Mouse (Mus musculus) left cerebral cortex, postnatal 10 days (tissue): Measurements from ENCODE around the gene Dact1. TPM values are rescaled to one million over a fixed set of nuclear protein-coding genes. Genes with fewer than 3 reads are reported as not detected.

ENCODE experiments used
- DNase-seq, 2 experiments: peaks; one replicate each; pipeline ENCODE4 v3.0.0; 2021 to 2022; ENCODE audit warnings: low spot score in 2 of 2, mixed read lengths in 1 of 2; ENCODE audit errors: extremely low spot score in 1 of 2
- intact Hi-C: fragments of 180-260 bp; cut with DNase I; formaldehyde crosslinking; loops from one replicate; pipeline ENCODE4 v1.15.1; 2025
- total RNA-seq, 2 experiments: library from RNA; stranded (reverse); gene quantifications; 2 replicates each; pipeline ENCODE4 v1.2.3; 2021

Gene Dact1
- total RNA-seq, 2 experiments from 2014 or later, result 20.4 to 23.4 TPM

DNA sequence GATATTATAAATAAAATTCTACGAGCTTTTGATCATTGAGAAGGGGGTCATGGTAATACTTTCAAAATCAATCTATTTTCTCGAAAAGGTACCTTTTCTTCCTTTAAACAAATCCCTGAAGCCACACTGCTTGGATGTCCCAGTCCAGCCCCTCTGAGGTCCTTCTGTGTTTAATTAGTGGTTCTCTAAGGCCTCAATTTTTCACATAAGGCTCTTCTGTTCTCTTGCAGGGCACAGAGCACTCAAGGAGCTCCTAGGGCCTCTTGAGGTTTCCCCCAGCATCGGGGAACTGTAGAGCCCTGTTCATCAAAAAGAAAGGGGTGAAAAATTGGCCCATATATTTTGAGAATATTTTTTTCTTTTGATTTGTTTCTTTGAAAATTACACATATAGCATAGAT lies 23.0 kb downstream of the Dact1 start:
- intact Hi-C loops, result no loop called here
- DNase-seq, result no peak

DNA sequence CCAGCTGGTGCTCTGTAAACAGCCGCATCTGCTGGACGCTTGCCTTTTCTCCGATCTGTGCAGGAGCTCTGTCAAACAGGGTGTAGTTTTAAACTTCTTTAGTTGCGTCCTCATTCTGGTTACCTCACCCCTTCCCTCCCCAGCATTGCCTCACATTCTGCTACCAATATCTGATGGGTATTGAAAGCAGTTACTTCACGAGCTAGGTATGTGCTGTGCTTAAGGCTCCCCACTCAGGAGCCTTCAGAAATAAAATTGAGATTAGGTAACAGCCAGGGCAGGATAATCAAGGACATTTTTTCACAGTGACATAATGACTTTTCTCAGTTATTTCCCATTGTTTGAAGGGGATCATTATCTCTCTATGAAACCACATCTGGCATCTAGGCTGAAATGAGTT lies 23.9 kb downstream of the Dact1 start:
- DNase-seq, result no peak
- intact Hi-C loops, result no loop called here

DNA sequence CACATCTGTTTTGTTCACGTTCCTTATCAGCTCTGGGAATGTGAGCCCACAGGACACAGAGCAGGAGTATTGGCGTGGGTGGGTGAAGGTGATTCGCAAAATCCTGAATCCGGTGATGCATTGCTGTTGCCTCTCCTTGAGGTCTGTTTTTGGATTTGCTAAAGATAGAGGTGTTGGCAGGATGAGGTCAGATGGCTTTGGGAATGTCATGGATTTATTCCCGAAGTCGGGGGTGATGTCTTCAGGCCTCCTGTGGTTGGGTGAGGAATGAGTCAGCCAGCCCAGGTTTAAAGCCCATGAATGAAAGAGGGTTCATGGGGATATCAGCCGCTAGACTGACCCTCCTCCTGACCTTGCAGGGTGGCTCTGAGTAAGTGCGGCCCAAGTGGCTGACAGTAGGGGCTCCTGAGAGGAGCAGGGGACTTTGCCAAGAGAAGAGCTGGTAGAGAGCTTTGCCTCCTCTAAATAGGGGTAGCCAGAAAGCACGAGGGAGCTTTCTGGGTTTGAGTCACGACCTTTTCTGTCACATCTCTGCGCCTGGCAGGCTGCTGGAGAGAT lies 27.4 kb downstream of the Dact1 start:
- intact Hi-C loops, result no loop called here
- DNase-seq, result no peak

DNA sequence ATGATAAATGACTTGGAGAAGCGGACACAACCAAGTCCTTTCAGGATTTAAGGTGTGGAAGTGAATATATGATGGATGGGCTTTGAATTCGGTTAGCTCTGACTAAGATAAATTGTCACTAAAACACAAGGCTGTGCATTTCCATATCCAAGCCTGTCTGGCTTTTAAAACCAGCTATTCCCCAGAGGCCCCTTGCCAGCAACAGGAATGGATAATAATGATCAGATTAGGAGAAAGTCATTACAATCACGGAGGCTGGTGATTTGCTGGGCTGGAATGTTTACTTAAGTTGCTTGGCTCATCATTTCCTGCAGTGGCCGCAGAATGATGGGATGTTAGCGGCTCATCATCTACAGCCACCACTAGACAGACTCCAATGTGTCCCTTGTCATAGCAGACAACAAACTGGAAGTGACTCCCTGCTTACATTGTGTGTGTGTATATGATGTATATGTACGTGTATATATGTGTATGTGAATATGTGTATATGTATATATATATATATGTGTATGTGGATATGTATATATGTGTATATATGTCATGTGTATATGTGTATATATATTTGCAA lies 28.3 kb downstream of the Dact1 start:
- intact Hi-C loops, result no loop called here
- DNase-seq, result no peak

DNA sequence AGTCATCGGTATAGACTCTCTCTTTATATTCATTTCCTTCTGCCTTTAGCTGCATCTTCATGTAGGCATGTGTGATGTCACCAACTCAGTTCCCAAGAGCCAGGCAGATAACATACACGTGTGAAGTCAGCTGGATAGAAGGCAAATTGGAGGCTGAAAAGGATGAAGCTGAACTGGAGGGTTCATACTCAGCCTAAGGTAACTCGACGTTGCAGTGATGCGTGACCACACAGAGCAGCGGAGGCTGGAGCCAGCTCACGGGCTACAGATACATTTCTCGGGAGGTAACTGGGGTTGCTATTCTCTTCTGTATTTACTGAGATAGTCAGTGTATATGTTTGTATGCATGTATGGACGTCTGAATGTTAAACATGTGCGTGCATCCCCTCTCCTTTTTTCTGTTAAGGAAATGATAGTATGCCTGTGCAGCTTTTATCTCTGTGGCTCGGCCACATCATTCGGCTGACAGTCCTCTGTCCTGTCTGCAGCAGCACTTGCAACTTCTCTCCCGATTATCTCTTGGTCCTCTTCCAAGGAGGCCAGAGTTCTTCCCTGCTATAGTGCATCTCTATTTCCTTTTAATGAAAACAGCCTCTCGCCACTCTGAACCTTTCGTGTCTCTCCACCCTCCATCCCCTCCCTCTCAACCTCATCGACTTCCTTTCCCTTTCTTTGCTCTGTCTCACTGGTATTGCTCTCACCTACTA lies 29.6 kb downstream of the Dact1 start:
- no peak for DNase-seq
- intact Hi-C loops, result no loop called here

DNA sequence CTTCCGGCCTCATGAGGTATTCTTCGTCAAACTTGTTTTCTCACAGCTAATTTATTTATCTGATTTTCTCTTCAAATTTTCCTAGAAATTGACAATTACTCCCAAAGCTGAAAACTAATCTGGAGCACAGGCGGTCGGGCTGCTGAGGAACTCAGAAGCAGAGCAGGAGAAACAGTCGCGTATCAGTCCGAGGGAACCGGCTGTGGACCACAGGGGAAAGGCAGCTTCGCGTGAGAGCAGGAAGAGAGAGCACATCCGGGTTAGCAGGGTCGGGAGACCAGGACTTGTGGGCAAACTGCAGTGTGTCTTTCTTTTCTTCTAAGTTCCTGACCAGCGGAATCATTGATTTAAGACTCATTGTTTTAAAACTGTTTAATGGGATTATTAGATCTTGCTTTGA lies 32.7 kb downstream of the Dact1 start:
- peak in 1 of 2 experiments; percentile 49 for DNase-seq
- intact Hi-C loops, result no loop called here

DNA sequence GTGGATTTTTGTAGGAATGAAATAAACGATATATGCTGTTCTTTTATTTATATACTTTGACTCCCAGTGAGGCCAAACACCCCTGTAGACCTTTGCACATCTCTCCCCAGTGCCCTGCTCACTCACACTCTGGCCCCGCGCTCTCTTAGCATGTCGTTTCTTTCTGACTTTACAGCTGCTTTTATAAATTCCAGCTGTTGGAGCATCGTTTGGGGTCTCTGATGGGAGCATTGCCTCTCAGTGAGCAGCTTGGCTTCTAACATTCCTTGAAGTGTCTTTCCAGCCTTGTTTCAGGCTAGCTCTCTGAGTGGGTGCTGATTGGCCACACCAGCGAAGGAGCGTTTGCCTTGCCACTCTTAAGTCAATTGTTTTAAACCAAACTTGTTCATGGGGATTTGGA lies 35.8 kb downstream of the Dact1 start:
- no peak for DNase-seq
- intact Hi-C loops, result no loop called here

DNA sequence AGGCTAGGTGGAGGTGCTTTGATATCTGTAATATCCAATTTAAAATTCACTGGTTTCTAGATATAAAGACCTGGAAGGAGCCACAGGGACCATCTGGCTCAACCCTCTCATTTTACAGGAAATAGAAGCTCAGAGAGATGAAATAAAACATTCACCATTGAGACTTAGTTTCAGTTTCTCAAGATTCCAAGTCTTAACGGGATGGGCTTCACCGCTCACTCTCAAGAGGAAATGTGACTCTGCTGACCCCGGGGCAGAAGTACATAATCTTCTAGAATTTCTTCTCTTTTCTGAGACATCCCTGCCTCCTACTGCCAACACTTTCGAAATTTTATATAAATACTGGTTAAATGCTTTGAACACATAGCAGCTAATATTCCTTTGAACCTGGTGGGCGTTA lies 36.4 kb downstream of the Dact1 start:
- no peak for DNase-seq
- intact Hi-C loops, result no loop called here

DNA sequence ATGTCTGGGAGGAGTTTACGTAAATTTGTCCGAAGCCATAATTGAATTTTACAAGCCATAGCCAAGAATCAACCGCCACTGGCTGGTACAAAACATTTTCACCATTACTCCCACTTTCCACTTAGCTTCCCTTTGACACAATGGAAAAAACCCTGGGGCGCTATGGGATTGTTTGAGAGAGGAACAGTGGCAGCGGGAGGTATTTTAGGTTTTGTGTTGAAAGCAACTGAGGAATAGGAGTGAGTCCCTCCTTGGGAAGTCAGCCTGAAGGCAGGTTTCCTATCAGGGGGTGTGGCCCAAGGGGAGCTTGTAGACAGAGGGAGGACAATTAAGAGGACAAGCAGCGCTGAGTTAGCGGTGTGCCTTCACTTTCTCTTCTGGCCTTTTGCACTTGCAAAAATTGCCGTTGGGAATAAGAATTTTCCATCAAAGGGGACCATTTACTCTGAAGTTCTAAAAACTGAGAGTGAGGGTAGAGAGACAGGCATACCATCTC lies 38.8 kb downstream of the Dact1 start:
- DNase-seq, result no peak
- intact Hi-C loops, result no loop called here

DNA sequence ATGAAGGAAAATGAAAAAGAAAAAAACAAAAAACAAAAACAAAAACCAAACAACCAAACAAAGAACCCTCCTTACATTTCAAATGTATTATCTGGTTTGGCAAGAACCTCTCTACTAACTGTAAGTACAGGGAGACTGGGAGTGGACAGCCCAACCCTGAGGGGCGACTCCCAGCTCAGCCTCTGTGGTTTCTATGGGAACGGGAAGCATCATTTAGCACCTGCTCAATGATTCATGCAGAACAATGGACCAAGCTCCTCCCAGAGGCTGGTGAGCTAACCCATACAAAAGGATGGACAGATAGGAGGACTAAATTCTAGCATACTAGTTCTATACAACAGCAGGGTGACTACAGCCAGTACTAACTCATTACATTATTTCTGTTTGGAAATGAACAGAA lies 40.4 kb downstream of the Dact1 start:
- intact Hi-C loops, result no loop called here
- no peak for DNase-seq

DNA sequence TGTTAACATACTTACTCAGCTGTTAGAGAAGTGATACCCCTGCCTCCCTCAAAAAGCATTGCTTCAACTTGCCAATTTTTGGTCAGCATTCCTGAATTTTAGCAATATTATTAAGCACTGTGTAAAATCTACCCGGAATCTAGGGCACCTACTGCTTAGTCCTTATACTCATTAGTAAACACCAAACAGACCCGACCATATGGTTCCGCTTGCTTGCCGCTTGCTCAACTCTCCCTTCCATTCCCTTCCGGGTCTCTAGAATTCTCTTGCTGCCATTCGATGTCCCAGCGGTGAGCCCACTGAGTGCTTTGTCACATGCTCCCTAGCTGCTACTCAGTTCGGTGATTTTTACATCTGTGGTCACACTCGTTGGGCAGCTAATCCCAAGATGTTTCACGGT lies 45.0 kb downstream of the Dact1 start:
- no peak for DNase-seq
- intact Hi-C loops, result no loop called here

DNA sequence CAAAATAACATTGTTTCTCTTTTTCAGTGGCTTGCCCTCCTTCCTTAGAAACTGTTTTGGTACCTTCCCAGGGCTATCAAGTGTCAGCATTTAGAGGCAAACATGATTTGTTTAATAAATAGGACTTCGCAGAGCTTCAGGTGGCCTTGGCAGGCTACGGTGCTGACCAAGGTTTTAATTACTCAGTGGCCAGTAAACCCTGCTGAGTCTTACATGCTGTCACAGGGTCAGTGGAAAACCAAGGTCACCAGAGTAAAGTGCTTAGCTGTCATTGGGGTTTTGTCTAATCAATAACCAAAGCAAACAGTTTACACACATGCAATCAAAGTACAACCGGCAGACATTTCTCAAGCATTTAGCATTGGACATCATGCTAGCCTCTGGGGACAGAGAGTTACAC lies 45.4 kb downstream of the Dact1 start:
- DNase-seq, result no peak
- intact Hi-C loops, result no loop called here

DNA sequence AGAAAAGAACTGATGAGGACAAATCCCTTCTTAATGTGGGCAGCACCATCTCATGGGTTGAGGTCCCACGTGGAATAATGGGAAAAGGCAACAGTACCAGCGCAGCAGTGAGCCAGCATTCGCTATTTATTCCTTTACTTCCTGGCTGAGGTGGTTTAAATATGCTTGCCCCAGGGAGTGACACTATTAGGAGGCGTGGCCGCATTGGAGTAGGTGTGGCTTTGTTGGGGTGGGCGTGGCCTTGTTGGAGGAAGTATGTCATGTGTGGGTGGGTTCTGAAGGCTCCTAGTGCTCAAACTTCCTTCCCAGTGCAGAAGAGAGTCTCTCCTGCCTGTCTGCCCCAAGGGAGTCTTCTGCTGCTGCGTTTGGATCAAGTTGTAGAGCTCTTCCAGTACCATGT lies 51.9 kb downstream of the Dact1 start:
- intact Hi-C loops, result no loop called here

DNA sequence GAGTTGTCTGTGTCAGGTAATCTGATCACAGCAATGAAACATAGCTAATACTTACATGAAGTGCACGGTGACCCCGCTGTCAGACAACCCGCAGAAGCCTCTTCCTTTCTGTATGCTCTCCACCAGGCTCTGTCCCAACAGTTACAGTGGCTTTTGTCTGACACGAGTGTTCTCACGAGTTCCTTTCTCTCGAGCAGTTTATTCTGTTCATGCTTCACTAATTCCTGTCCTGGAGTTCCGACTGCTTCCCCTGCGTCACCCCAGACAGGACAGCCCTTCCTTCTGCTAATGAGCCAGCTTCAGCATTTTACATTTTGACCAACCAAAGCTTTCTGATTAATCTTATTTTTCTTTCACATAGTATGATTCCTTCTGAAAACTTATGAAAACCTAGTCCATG lies 52.7 kb downstream of the Dact1 start:
- DNase-seq, result no peak
- intact Hi-C loops, result no loop called here

More for the DNA sequence above, 51.9 kb downstream of the Dact1 start:
- no peak for DNase-seq

DNA sequence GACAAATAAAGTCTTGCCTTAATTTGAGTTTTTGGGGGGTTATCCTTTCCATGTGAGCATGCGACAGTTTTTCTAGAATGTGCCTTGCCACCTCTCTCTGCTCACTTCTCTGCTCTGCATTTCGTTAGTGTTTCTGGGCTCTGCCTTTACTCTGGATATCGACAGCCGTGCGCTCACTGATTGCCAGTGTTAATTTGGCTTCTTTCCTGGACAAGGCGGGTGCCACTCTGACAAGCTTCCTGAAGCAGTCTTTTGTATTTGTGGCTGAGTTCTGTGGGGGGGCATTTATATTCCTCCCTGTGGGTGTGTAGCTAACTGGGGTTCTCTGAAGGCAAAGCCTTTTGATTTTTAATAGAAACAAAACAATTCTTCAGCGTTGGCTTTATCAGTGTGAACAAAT lies 54.4 kb downstream of the Dact1 start:
- intact Hi-C loops, result no loop called here
- DNase-seq, result no peak

DNA sequence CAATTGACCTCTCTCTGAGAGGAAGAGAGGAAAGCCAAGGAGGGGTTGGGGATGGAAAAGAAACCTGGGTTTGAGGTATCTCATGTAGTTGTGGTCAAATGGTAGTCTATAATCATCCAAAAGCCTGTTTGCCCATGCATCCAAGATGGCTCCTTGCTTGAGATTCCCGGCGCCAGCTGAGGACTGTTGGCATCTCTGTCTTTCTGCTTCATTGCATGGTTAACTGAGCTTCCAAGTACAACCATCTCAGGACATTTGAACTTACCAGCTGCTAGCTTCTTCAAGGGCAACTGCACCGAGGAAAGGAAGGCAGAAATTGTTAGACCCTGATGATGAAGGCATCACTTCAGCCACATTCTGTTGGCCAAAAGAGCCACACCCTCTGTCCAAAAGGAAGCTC lies 54.8 kb downstream of the Dact1 start:
- intact Hi-C loops, result no loop called here
- DNase-seq, result no peak

DNA sequence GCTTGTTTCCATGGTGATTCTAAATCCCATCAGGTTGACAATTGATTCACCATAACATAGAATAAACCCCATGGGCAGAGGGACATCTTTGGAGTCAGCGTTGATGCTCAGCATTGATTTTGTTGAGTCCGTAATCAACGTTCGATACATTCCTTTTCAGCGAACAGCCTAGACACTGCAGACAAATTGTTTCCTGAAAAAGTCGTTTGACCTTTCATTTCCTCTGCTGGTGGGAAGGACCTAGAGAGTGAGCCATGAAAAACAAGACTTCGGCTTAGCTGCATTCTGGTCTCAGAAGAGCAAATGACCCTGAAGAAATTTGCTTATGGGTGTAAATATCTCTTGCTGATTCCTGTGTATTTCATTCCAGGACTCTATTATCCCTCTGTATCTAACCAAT lies 55.5 kb downstream of the Dact1 start:
- intact Hi-C loops, result no loop called here
- no peak for DNase-seq

DNA sequence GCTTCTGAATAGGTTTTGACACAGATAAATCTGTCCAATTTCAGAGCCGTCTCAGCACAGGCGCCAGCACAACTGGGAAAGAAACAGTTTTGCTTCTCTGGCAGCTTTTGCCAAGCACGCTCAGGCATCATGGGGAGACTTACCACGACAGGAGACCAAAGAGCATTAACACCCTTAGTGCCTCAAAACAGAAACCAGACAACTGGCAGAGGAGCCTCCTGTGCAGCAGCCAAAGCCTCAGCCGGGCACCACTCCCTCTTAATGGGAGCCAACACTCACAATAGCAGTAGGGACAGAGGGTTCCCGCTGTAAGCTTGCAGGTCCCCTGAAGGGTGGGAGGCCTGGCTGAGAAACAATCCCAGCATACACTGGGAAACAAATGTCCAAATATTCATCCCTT lies 56.5 kb downstream of the Dact1 start:
- DNase-seq, result peak in 1 of 2 experiments; percentile 34
- intact Hi-C loops, result no loop called here

DNA sequence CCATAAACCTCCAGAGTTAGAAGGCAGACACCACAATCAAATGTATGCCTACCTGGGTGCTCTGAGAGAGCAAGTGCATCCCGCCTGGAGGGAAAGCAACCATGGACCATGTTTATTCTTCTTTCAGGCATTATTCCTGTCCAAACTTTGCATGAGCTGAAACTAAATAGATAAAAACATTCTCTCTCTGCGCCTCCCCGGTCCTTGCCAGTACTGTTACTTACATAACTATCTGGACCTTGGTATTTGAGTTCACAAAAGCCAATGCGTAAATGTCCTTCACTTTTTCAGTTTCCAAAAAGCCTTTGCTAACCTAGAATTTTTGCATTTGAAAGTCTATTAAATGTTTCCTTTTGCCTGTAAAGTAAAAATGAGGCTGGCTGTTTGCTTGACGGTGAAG lies 58.9 kb downstream of the Dact1 start:
- intact Hi-C loops, result no loop called here
- no peak for DNase-seq
